Mouse (Mus musculus): ENCODE data around the gene 4930556J24Rik. TPM values are rescaled to one million over a fixed set of nuclear protein-coding genes. Genes with fewer than 3 reads are reported as not detected.

4930556J24Rik gene
- total and polyA plus RNA-seq, 2 experiments from 2014 or later: 0.16 to 0.26 TPM

- no peak overlapping the region for H3K9ac ChIP-seq (replicated peaks; ENCODE audit: low read length, poor library complexity, severe bottlenecking)
- H3K4me2 ChIP-seq (ENCODE audit: low read depth, low read length, poor library complexity, severe bottlenecking): no peak overlapping the region
- 0 out of 2 replicates have a peak, but pooled peaks cover 2% of the 10 kb centered on the region for H3K4me1 ChIP-seq (ENCODE audit: insufficient read depth, low read length)
- no peak overlapping the region for H3K4me3 ChIP-seq (ENCODE audit: low read depth, low read length)
- 97% methylated on average over 3 of the region's 3 CpGs for WGBS
- H3K27me3 ChIP-seq (ENCODE audit: insufficient read depth, low read length): no peaks in the 10 kb centered on the region
- peak; percentile 65 for TF ChIP-seq CTCF (IDR thresholded peaks at IDR 0.05)
- DNase-seq (ENCODE audit: low spot score): no peak
- no peak overlapping the region for H3K27ac ChIP-seq (ENCODE audit: low read depth, low read length)
- ATAC-seq (ENCODE audit: low FRiP score): no peak
- no peaks in the 10 kb centered on the region for H3K9me3 ChIP-seq (ENCODE audit: low read length)
- peaks cover 44% of the 10 kb centered on the region for H3K36me3 ChIP-seq (ENCODE audit: insufficient read depth, low read length)
Observed at GRCm38 (mm10) chr11:3969837-3970236, 6.7 kb downstream of the 4930556J24Rik start.

- Histone ChIP-seq H3K27ac (ENCODE audit: low read depth, low read length) (no peak overlapping the region), H3K4me2 (ENCODE audit: low read depth, low read length, poor library complexity, severe bottlenecking) (peak overlapping the region; percentile 81), H3K9ac (replicated peaks; ENCODE audit: low read length, poor library complexity, severe bottlenecking) (peak overlapping the region; percentile 74), H3K9me3 (ENCODE audit: low read length) (no peaks in the 10 kb centered on the region), H3K27me3 (ENCODE audit: insufficient read depth, low read length) (no peaks in the 10 kb centered on the region), H3K4me1 (ENCODE audit: insufficient read depth, low read length) (0 out of 2 replicates have a peak, but pooled peaks cover 6% of the 10 kb centered on the region), H3K4me3 (ENCODE audit: low read depth, low read length) (peak overlapping the region; percentile 76), H3K36me3 (ENCODE audit: insufficient read depth, low read length) (peaks cover 4% of the 10 kb centered on the region; the same call in 1 of the 2 replicates)
- 14% methylated on average over 11 of the region's 11 CpGs for WGBS
- DNase-seq (ENCODE audit: low spot score) (no peak), ATAC-seq (ENCODE audit: low FRiP score) (no peak)
- TF ChIP-seq CTCF (IDR thresholded peaks at IDR 0.05): no peak
Observed at GRCm38 (mm10) chr11:3964416-3965172, 12.0 kb downstream of the 4930556J24Rik start.

GRCm38 (mm10) chr11:3963610-3964415, 12.8 kb downstream of the 4930556J24Rik start, which contains the start of gene Pes1:
TSS of gene Pes1 (plus strand) at chr11:3963975.
- peak within 1 kb of the TSS; percentile 76 for H3K4me3 ChIP-seq (ENCODE audit: low read depth, low read length)
- H3K27me3 ChIP-seq (ENCODE audit: insufficient read depth, low read length): no peaks in the 10 kb centered on the region
- H3K4me2 ChIP-seq (ENCODE audit: low read depth, low read length, poor library complexity, severe bottlenecking): peak within 1 kb of the TSS; percentile 81
- H3K36me3 ChIP-seq (ENCODE audit: insufficient read depth, low read length): peaks cover 4% of the 10 kb centered on the region; the same call in 1 of the 2 replicates
- peak within 1 kb of the TSS; percentile 74 for H3K9ac ChIP-seq (replicated peaks; ENCODE audit: low read length, poor library complexity, severe bottlenecking)
- H3K27ac ChIP-seq (ENCODE audit: low read depth, low read length): peak within 1 kb of the TSS; percentile 58
- ATAC-seq (ENCODE audit: low FRiP score): peak; percentile 91
- 0 out of 2 replicates have a peak, but pooled peaks cover 6% of the 10 kb centered on the region for H3K4me1 ChIP-seq (ENCODE audit: insufficient read depth, low read length)
- peak; percentile 92 for DNase-seq (ENCODE audit: low spot score)
- no peaks in the 10 kb centered on the region for H3K9me3 ChIP-seq (ENCODE audit: low read length)
- under 1% methylated on average over 31 of the region's 31 CpGs for WGBS
- peak; percentile 19 for TF ChIP-seq CTCF (IDR thresholded peaks at IDR 0.05)

- H3K27ac ChIP-seq (ENCODE audit: low read depth, low read length): peak overlapping the region; percentile 58; the same call in 1 of the 2 replicates
- H3K4me3 ChIP-seq (ENCODE audit: low read depth, low read length): peak overlapping the region; percentile 76
- peak overlapping the region; percentile 81; the same call in 1 of the 2 replicates for H3K4me2 ChIP-seq (ENCODE audit: low read depth, low read length, poor library complexity, severe bottlenecking)
- 0 out of 2 replicates have a peak, but pooled peaks cover 6% of the 10 kb centered on the region for H3K4me1 ChIP-seq (ENCODE audit: insufficient read depth, low read length)
- WGBS: 82% methylated on average over 10 of the region's 10 CpGs
- DNase-seq (ENCODE audit: low spot score): no peak
- no peak; the same call in 1 of the 2 replicates for ATAC-seq (ENCODE audit: low FRiP score)
- no peaks in the 10 kb centered on the region for H3K27me3 ChIP-seq (ENCODE audit: insufficient read depth, low read length)
- no peaks in the 10 kb centered on the region for H3K9me3 ChIP-seq (ENCODE audit: low read length)
- H3K9ac ChIP-seq (replicated peaks; ENCODE audit: low read length, poor library complexity, severe bottlenecking): no peak overlapping the region
- no peaks in the 10 kb centered on the region for H3K36me3 ChIP-seq (ENCODE audit: insufficient read depth, low read length)
- TF ChIP-seq CTCF (IDR thresholded peaks at IDR 0.05): no peak
Observed at GRCm38 (mm10) chr11:3963155-3963554, 13.4 kb downstream of the 4930556J24Rik start.

GRCm38 (mm10) chr11:3961761-3962160, 14.8 kb downstream of the 4930556J24Rik start:
- TF ChIP-seq CTCF (IDR thresholded peaks at IDR 0.05): no peak
- WGBS: 84% methylated on average over 3 of the region's 3 CpGs
- Histone ChIP-seq H3K36me3 (ENCODE audit: insufficient read depth, low read length) (no peaks in the 10 kb centered on the region), H3K9ac (replicated peaks; ENCODE audit: low read length, poor library complexity, severe bottlenecking) (no peak overlapping the region), H3K4me2 (ENCODE audit: low read depth, low read length, poor library complexity, severe bottlenecking) (no peak overlapping the region), H3K27ac (ENCODE audit: low read depth, low read length) (no peak overlapping the region), H3K4me3 (ENCODE audit: low read depth, low read length) (no peak overlapping the region), H3K9me3 (ENCODE audit: low read length) (no peaks in the 10 kb centered on the region), H3K27me3 (ENCODE audit: insufficient read depth, low read length) (no peaks in the 10 kb centered on the region), H3K4me1 (ENCODE audit: insufficient read depth, low read length) (0 out of 2 replicates have a peak, but pooled peaks cover 6% of the 10 kb centered on the region)
- DNase-seq (ENCODE audit: low spot score) (no peak), ATAC-seq (ENCODE audit: low FRiP score) (no peak)

All from midbrain, postnatal 0 days (tissue).